ENCODE assay signal across 8 mouse cellular contexts in the genomic region with DNA sequence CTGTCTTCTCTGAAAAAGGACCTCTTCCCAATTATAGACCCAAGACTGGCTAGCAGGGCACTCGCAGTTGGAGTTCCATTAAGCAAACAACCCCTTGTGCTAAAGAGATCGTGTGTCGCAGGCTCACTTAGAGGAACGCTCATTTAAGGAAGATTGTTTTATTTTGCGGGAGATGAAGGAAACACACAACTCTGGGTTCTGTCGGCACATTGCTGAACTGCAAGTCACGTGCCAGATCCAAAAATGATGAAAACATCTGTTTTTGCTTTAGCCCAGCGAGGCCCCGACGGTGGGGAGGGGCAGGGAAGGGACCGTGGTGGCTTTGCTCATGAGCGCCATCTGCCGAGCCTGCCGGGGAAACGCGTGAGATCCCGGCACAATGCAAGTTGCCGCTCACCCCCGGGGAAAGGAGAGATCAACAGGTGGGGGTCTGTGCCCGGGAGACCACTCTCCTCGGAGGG.
DNase-seq lines count a peak whose midpoint lies in the region; ATAC-seq lines count a peak whose summit lies in the region.

No protein-coding gene starts in this region.

- peaks cover 52% of the 10 kb centered on the region for H3K4me1 ChIP-seq in forebrain, embryonic 15.5 days
- peaks cover 34% of the 10 kb centered on the region for H3K4me1 ChIP-seq in neural tube, embryonic 14.5 days (ENCODE audit: control insufficient read depth, insufficient read depth, low read length)

- peak overlapping the region; percentile 47 for H3K4me3 ChIP-seq in forebrain, embryonic 15.5 days
- peak overlapping the region; percentile 33 for H3K4me3 ChIP-seq in neural tube, embryonic 14.5 days (ENCODE audit: low read depth, low read length)

- H3K4me2 ChIP-seq in forebrain, embryonic 15.5 days (replicated peaks), result peak overlapping the region; percentile 74
- H3K4me2 ChIP-seq in neural tube, embryonic 14.5 days (ENCODE audit: low read depth, low read length), result peak overlapping the region; percentile 59

- peak overlapping the region; percentile 66 for H3K9ac ChIP-seq in forebrain, embryonic 15.5 days (replicated peaks)
- H3K9ac ChIP-seq in neural tube, embryonic 14.5 days (replicated peaks; ENCODE audit: low read depth, low read length), result peak overlapping the region; percentile 67

- WGBS in forebrain, embryonic 15.5 days, result under 1% methylated on average over 21 of the region's 21 CpGs
- WGBS in neural tube, embryonic 14.5 days, result under 1% methylated on average over 21 of the region's 21 CpGs

- peak; percentile 12 for DNase-seq in c-Kit-positive CD71-positive TER-119-positive erythroid progenitor cells, embryonic 14.5 days (ENCODE audit: low spot score)
- peak; percentile 81 for DNase-seq in heart, postnatal 25 days (ENCODE audit: low spot score)
- peak; percentile 82 to 91 for DNase-seq in layer of hippocampus, adult 18-20 months (ENCODE audit: low spot score in 2 of 2)
- peak; percentile 82 to 83 for DNase-seq in lung, adult 18-20 months
- DNase-seq in testis, postnatal 10 days (ENCODE audit: low spot score), result peak; percentile 94

- H3K9me3 ChIP-seq in forebrain, embryonic 15.5 days, result no peaks in the 10 kb centered on the region
- H3K9me3 ChIP-seq in neural tube, embryonic 14.5 days (ENCODE audit: control insufficient read depth, low read length), result no peaks in the 10 kb centered on the region

- peak; percentile 87 for ATAC-seq in CD4-positive, CD25-positive, alpha-beta regulatory T cell, adult 4 months
- ATAC-seq in forebrain, embryonic 15.5 days (replicated peaks), result peak; percentile 79
- peak; percentile 74 for ATAC-seq in neural tube, embryonic 14.5 days (ENCODE audit: low read depth)

- H3K36me3 ChIP-seq in forebrain, embryonic 15.5 days, result no peaks in the 10 kb centered on the region
- H3K36me3 ChIP-seq in neural tube, embryonic 14.5 days (ENCODE audit: control insufficient read depth, insufficient read depth, low read length), result no peaks in the 10 kb centered on the region

- peak overlapping the region; percentile 96 for H3K27ac ChIP-seq in forebrain, embryonic 15.5 days (replicated peaks)
- peak overlapping the region; percentile 96 for H3K27ac ChIP-seq in neural tube, embryonic 14.5 days (ENCODE audit: low read depth, low read length)

- H3K27me3 ChIP-seq in forebrain, embryonic 15.5 days, result no peaks in the 10 kb centered on the region
- no peaks in the 10 kb centered on the region for H3K27me3 ChIP-seq in neural tube, embryonic 14.5 days (ENCODE audit: control insufficient read depth, insufficient read depth, low read length)

- intact Hi-C loops in heart, postnatal 25 days (cut with DNase I), result loop anchor here (1.0 to 2.0 kb wide), 2 partner anchors 370 to 477 kb away; no protein-coding TSS in a partner anchor

Comparison
In these comparisons a context has a peak if more than half of its experiments do, and no peak if none do; other contexts are left out.
1. Peak in every context shown above with its lines: DNase-seq, ATAC-seq, H3K4me3 ChIP-seq and H3K27ac ChIP-seq.
2. DNase-seq: peak in every context shown above with its lines; median percentile 94 in testis, postnatal 10 days; 86 in layer of hippocampus, adult 18-20 months; 82 in lung, adult 18-20 months; 81 in heart, postnatal 25 days; 12 in c-Kit-positive CD71-positive TER-119-positive erythroid progenitor cells, embryonic 14.5 days.